Mouse (Mus musculus) cerebellum, postnatal 14 days (tissue): Measurements from ENCODE around the gene Pax1.

Source experiments
- DNase-seq, 2 experiments: peaks; one replicate each; pipeline ENCODE4 v3.0.0; 2021; ENCODE audit warnings: mixed read lengths in 2 of 2

Gene Pax1

GRCm38 (mm10) chr2:147361581-147361980, at the start of gene Pax1:
Pax1 (plus strand) TSS chr2:147361925.
- DNase-seq: peak in 1 of 2 experiments; percentile 28

DNA sequence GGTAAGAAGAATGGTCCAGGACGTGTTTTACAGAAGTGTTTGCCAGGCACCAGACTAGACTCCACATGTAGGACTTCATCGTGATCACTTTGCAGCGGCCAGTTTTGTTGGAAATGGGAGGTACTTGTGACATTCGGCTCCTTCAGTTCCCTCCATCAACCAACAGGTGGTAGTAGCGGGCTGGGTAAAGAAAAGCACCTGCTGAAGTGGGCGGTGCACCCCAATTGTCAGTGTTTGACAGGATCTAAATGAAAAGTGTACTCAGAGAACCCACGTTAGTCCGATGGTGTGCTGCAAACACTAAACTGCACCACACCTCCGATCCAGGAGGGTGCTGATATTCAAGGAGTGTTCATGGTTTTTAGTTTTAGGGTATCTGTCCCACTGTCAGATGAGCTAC, 40.7 kb upstream of the Pax1 start:
- DNase-seq: peak; percentile 51 to 71

DNA sequence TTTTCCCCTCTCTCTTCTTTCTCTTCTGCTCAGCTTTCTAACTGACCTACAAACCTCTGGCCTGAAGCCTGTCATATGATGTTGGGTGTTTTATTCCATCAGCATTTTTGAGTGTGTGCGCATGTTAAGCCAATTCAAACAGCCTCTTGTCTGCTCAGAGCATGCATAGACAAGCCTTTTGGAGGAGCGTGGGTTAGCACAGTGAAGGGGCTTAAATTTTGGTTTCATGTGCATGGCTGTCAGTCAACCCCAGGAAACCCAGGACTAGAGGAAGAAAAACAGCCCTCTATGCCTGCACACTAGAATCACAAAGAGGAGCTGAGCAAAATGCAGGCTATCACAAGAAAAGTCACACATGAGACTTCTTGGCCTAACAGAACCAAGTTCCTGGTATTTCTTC, 36.5 kb upstream of the Pax1 start:
- DNase-seq: no peak

- peak; percentile 20 to 42 for DNase-seq
These were observed 29.0 kb upstream of the Pax1 start for GRCm38 (mm10) chr2:147332731-147333130.

DNA sequence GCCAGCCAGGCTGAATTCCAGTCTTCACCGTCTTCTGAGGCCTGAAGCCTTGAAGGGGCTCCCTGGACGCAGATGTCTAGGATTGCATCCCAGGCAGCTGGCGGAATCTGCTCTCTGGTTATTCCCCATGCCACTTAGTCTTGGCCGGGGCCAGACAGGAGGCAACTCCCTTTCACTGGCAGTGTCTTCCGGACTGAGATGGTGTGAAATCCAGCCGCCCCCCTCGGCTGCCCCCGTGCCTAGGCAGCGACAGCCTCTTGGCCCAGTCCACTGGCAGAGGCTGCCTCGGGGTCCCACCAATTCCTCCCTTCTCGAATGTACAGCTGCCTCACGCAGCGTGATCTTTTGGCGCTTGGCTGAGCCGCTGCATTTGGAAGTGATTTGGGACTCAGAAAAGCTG, 23.0 kb upstream of the Pax1 start:
- DNase-seq: peak; percentile 37 to 44

GRCm38 (mm10) chr2:147339796-147340195, 21.9 kb upstream of the Pax1 start:
- DNase-seq: peak; percentile 59 to 66

DNA sequence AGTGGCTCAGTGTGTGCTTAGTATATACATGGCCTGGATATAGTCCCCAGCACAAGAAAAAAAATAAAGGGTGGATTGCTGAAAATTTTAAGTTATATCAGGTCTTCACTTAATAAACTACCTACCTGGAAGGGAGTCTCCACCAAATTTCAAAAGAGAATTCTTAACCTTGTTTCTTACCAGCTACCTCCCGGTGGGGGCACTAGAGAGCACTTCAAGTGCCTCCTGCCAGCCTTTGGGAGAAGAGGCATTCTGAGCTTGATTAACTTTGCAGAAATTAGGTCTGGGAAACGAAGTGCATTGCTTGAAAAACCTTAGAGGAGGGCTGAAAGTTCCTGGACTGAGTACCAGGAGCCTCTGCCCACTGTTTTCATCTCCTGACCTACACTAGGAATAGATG, 19.5 kb upstream of the Pax1 start:
- DNase-seq: peak; percentile 23 to 52

GRCm38 (mm10) chr2:147359716-147360115, 2.0 kb upstream of the Pax1 start:
- no peak for DNase-seq

DNA sequence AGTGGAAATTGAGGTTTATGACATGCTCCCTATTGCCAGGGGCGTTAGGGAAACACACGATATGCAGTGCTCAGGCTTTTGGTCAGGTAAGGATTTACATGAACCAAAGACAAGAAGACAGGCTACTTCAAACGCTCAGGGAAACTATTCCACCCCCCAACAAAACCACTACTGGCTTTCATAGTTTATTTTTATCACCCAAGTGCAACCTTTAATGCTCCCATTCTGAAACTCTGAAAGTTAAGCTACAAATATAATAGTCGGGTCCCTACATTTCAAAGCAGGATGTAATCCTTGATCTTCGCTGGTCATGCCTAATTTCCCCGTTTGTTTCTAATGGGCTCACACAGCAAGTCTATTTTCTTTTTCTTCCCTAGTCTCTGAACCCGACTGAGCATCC, 1.3 kb upstream of the Pax1 start:
- peak in 1 of 2 experiments; percentile 10 for DNase-seq

- peak in 1 of 2 experiments; percentile 10 for DNase-seq
These were observed 869 bp upstream of the Pax1 start for GRCm38 (mm10) chr2:147360856-147361255.

GRCm38 (mm10) chr2:147362316-147362715, 591 bp downstream of the Pax1 start:
- peak; percentile 23 to 45 for DNase-seq

DNA sequence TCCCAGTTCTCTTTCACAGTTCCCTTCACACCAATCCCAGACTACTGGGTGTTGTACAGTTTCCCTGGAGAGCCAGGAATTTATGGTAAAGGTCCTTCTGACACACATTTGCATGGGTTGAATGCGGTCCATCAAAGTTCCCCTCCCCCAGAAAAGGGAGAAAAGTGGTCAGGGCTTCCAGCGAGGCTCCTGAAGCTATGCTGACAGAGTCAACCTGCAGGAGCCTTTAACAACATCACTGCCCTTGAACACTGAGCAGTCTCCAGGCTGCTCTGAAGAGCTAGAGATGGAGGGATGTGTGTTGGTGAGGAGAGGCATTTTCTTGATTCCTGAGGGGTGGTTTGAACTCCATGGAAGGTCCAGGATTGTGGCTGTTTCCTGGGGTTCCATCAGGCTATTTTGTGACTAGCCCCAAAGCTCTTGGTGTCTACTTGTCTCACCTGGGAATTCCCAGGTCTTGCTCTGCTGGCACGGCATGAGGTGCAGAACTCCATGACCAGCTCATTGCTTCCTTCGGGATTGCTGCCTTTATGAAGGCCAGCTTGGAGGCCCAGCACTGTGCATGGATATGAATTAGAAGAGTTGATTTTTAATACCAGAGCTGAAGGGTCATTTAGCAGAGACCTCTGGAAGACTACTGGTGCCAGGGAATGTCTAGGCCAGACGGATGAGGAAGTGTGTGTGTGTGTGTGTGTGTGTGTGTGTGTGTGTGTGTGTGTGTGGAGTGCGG, 1.8 kb downstream of the Pax1 start:
- no peak for DNase-seq

DNA sequence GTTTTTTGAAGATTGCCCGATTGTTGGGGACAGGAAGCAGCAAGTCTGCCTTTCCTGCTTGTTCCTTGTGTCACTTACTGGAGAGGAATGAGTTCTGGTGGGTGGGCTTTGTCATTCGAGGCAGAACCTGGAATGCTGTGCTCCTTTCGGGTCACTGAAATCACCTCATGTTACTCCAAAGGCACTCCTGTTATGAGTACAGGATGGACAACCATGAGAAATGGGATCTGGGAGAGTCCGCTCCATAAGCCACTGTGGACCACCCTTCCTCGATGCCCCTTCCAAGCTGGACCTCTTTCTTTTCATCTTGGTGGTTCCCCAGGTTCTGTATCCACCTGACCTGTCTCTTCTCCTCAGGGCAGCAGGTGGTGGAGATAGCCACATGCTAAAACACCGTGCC, 2.5 kb downstream of the Pax1 start:
- DNase-seq: no peak

DNA sequence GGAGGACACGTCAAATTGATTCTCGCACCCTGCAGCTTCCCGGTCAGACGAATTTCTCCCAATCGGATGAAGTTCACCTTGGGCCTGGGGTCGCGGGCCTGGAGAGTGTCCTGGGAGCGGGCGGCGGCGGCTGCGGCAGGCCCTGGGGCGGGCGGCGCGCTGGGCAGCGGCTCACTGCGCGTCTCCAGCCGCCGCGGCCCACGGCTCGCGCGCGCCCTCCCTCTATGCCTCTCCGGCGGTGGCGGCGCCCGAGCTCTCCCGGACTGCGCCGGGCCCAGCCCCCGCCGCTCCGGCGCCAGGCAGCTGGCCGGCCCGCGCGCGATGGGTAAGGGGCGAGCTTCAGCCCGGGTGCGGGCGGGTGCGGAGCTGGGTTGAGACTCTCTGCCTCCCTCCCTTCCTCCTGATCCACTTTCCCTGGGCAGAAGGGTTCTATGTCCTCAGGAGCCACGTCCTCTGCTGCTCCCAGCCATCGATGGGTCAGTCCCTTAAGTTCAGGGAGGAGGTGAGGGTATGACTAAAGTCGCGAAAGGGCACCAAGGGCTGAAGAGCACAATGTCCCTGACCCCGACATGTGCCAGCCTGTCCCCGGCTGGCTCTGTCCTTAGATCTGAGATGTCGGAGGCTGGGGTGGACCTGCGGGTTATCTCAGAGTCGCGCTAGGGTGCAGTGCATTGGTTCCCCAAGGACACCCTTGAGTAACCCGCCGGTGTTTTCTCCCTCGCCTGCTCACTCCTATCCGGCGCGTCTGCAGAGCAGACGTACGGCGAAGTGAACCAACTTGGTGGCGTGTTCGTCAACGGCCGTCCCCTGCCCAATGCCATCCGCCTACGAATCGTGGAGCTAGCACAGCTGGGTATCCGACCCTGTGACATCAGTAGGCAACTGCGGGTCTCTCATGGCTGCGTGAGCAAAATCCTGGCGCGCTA, 3.5 kb downstream of the Pax1 start:
- no peak for DNase-seq

DNA sequence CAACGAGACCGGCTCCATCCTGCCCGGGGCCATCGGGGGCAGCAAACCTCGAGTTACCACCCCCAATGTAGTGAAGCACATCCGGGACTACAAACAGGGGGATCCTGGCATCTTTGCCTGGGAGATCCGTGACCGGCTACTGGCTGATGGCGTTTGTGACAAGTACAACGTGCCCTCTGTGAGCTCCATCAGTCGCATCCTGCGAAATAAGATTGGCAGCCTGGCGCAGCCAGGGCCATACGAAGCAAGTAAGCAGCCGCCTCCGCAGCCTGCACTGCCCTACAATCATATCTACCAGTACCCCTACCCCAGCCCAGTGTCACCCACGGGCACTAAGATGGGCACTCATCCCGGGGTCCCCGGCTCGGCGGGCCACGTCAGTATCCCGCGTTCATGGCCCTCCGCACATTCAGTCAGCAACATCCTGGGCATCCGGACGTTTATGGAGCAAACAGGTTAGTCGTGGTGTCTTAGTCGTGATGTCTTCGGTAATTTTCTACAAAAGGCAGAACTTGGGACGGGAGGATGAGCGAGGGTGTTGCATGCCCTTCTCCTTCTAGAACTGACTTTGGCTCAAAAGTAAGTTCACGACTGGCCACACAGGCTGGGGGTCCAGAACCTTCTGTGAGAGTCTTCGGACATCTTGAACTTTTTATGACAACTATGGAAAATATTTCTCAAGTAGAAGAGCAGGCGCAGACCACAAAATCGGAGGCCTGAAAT, 4.3 kb downstream of the Pax1 start:
- peak in 1 of 2 experiments; percentile 9 for DNase-seq

GRCm38 (mm10) chr2:147367246-147367820, 5.6 kb downstream of the Pax1 start:
- peak in 1 of 2 experiments; percentile 14 for DNase-seq

DNA sequence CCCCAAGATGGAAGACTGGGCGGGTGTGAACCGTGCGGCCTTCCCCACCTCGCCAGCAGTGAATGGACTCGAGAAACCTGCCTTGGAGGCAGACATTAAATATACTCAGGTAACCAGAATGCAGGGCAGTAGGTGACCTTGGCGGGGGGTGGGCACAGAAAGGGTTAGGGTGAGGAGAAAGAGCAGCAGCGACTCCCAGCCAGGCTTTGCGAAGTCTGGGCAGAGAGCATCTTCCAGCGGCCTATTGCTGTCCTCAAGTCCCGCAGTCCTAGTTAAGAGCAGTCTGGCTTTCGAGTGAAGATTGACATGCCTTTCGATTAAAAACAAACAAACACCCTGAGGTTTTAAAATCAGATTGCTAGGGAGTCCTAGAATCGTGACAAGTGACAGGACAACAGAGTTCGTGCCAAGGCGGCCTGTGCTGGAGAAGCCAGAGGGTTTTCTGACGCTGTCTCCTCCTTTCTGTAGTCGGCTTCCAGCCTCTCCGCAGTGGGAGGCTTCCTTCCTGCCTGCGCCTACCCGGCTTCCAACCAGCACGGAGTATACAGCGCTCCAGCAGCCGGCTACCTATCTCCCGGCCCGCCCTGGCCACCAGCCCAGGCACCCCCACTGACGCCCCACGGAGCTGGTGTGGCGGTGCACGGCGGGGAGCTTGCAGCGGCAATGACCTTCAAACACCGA, 6.3 kb downstream of the Pax1 start:
- DNase-seq: peak in 1 of 2 experiments; percentile 20

GRCm38 (mm10) chr2:147369561-147369960, 7.8 kb downstream of the Pax1 start:
- DNase-seq: no peak

DNA sequence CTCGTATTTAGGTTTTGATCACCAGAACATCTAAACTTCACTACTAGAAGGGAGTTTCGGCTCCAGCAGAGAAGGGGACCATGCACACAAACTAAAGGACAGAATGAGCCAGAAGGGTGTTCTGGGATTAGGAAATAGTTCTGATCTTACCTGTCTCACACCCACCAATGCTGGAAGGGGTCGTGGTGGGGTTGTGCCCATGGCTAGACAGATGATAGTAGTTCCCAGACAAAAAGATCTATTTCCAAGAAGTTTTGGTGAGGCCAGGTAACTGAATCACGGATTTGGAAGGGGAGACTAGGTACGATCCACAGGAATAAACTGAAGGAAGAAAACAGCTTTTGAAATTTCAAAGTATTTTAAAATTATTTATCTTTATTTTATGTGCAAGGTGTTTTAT, 8.4 kb downstream of the Pax1 start:
- DNase-seq: no peak

GRCm38 (mm10) chr2:147371289-147371688, 9.6 kb downstream of the Pax1 start:
- no peak for DNase-seq

- DNase-seq: no peak
These were observed 10.1 kb downstream of the Pax1 start for GRCm38 (mm10) chr2:147371840-147372239.
